Mouse (Mus musculus): ENCODE data around the gene Gal3st2. TPM values are rescaled to one million over a fixed set of nuclear protein-coding genes. Genes with fewer than 3 reads are reported as not detected.
"Not testable (repeated sequence)": the region's sequence is repeated elsewhere in the genome, so short reads cannot be mapped to it uniquely, and the experiment has no call there.

Gene Gal3st2
- polyA plus RNA-seq, 1 experiment = 0.06 TPM

DNA sequence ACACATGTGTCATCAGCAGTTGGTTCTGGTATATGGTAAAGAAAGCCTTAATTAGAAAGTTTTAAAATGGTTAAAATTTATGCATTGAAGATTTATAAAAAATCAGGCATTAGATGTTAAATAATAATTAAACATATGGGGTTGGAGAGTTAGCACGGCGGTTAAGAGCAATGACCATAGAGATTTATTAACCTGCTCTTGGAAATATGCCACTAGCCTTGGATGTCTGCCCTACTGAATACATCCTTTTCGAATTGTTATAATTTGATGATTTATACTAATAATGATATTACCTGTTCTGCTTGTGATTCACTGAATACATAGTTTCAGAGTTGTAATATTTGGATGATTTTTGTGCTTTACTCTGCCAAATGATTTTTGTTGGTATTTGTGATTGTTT is 3.1 kb upstream of the Gal3st2 start:
- no peak for DNase-seq (ENCODE audit: extremely low spot score in 1 of 2, low spot score in 1 of 2)

DNA sequence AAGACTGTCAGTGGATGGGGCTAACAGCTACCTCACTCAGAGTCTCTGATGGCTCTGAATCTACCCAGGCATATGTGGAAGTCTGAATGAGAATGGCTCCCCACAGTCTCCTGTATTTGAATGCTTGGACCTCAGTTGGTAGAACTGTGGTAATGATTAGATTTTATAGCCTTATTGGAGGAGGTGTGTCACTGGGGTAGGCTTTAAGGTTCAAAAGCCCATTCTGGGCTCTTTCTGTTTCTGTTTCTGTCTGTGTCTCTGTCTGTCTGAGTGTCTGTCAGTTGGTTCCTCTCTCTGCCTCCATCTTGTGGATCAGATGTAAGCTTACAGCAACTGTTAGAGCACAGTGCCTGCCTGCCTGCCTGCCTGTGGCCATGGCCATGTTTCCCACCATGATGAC is 1.5 kb upstream of the Gal3st2 start:
- no peak for DNase-seq (ENCODE audit: extremely low spot score in 1 of 2, low spot score in 1 of 2)

DNA sequence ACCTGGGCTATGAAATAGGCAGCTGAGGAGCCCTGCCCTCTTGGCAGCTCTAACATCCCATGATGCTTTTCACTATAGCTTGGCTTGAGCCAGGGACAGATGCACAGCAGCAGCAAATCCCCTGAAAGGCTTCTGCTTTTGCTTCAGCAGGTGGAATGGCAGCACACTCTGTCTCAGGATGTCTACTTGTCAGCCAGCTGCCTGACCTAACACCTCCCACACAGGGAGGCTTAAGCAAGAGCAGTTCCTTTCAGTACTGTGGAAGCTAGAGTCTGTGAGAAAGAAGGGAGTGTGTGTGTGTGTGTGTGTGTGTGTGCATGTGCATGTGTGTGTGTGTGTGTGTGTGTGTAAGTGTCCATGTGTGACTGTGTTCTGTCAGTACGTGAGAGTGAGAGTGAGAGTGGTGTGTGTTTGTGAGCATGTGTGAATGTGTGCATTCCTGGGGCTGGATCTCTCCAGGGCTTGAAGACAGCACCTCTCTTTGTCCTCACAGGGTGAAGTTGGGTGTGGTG is 10.5 kb downstream of the Gal3st2 start:
- DNase-seq (ENCODE audit: extremely low spot score in 1 of 2, low spot score in 1 of 2) = not testable (repeated sequence)

- DNase-seq (ENCODE audit: extremely low spot score in 1 of 2, low spot score in 1 of 2) = not testable (repeated sequence)
These were observed 13.3 kb downstream of the Gal3st2 start for GRCm38 (mm10) chr1:93874405-93874804.

DNA sequence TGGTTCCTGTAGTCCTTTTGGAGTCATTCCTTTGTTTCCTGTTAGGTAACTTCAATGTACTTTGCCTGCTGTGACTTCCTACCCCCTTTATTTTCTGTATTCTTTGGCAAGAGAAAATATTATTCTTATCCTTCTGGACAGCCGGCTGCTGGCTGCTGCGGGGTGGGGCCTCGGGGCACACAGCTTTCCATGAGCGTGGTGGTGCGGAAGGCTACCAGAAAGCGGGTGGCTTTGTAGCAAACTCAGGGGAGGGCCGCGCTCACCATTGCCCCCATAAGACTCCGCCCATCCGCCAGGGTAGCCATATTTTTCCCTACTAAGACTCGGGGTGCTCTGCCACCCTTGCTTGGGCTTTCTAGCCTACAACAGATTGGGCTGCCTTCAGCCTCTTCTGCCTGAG is 20.7 kb downstream of the Gal3st2 start:
- DNase-seq (ENCODE audit: extremely low spot score in 1 of 2, low spot score in 1 of 2) = not testable (repeated sequence)

- not testable (repeated sequence) for DNase-seq (ENCODE audit: extremely low spot score in 1 of 2, low spot score in 1 of 2)
These were observed 29.8 kb downstream of the Gal3st2 start for GRCm38 (mm10) chr1:93890936-93891335.

- DNase-seq (ENCODE audit: extremely low spot score in 1 of 2, low spot score in 1 of 2) = not testable (repeated sequence)
These were observed 36.3 kb downstream of the Gal3st2 start for GRCm38 (mm10) chr1:93897395-93897794.

- DNase-seq (ENCODE audit: extremely low spot score in 1 of 2, low spot score in 1 of 2) = not testable (repeated sequence)
These were observed 40.2 kb downstream of the Gal3st2 start for GRCm38 (mm10) chr1:93901291-93901690.

DNA sequence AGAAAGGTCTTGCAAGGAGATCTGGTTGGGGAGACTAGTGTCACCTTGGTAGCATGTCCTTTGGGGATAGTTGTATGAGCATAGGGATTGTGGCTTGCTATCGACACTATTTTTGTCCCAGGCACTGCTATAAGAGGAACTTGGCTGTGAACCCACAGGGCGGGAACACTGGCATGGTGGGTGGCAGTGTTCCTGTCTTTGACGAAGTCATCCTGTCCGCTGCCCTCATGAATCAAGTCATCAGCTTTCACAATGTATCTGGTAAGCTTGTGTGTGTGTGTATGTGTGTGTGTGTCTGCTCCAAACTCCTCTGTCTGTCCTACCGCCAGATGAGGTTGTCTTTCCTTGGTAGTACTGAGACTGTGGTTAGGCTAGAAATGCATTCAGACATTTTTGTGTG is 45.6 kb downstream of the Gal3st2 start:
- DNase-seq (ENCODE audit: extremely low spot score in 1 of 2, low spot score in 1 of 2) = not testable (repeated sequence)

GRCm38 (mm10) chr1:93908977-93909586 is 48.0 kb downstream of the Gal3st2 start:
- not testable (repeated sequence) for DNase-seq (ENCODE audit: extremely low spot score in 1 of 2, low spot score in 1 of 2)

- not testable (repeated sequence) for DNase-seq (ENCODE audit: extremely low spot score in 1 of 2, low spot score in 1 of 2)
These were observed 50.8 kb downstream of the Gal3st2 start for GRCm38 (mm10) chr1:93911877-93912276.

GRCm38 (mm10) chr1:93917160-93917559 is 56.1 kb downstream of the Gal3st2 start:
- not testable (repeated sequence) for DNase-seq (ENCODE audit: extremely low spot score in 1 of 2, low spot score in 1 of 2)

DNA sequence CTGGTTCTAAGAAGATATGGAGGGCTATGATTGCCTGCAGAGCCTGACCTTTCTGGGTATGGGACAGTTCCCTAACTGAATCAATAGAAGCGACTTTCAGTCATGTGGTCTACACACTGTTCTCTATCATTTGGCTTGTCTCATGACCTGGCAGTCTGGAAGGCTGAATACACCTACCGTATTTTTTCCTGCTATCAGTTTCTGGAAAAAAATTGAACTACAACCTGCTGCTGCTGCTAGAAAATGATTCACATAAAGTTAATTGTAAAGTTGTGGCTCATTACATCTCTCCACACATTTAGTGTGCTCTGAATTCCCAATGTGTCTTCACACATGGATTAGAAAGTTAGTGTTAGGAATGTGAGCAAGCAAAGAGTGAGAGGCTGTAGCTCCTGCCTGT is 56.9 kb downstream of the Gal3st2 start, which contains the start of gene Gal3st2b:
TSS of gene Gal3st2b (plus strand) at position 301 of the 400 bp plus-strand sequence.
- DNase-seq (ENCODE audit: extremely low spot score in 1 of 2, low spot score in 1 of 2) = not testable (repeated sequence)

- not testable (repeated sequence) for DNase-seq (ENCODE audit: extremely low spot score in 1 of 2, low spot score in 1 of 2)
These were observed 57.7 kb downstream of the Gal3st2 start for GRCm38 (mm10) chr1:93918775-93919174.

- not testable (repeated sequence) for DNase-seq (ENCODE audit: extremely low spot score in 1 of 2, low spot score in 1 of 2)
These were observed 58.2 kb downstream of the Gal3st2 start for GRCm38 (mm10) chr1:93919321-93919720.

GRCm38 (mm10) chr1:93922609-93923008 is 61.5 kb downstream of the Gal3st2 start:
- DNase-seq (ENCODE audit: extremely low spot score in 1 of 2, low spot score in 1 of 2) = not testable (repeated sequence)

DNA sequence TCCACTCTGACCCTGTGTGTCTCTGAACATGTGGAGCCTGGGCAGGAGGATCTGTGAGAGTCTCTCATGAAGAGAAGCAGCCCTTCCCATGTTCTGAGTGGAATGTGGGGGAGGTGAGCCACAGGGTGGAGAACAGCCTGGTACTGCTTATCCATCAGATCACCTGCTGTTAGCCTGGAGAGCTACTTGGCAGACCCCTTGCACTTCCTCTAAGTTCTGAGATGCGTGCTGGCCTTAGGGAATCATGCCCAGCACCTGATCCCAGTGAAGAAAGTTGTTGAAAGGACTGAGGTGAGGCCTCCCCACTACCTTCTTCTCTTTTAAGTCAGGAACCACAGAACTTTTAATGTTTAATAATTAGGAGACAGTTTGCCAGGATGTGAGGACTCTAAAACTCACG is 62.0 kb downstream of the Gal3st2 start:
- DNase-seq (ENCODE audit: extremely low spot score in 1 of 2, low spot score in 1 of 2) = not testable (repeated sequence)

Other genes starting within 250 kb of the Gal3st2 start
- gene Stk25, start 202.6 kb upstream of the Gal3st2 start, polyA plus RNA-seq (2012; rRNA removed) = 359 and 411 TPM in 2 replicates
- 48.4 and 53.9 TPM in 2 replicates for gene Bok, start 175.6 kb upstream of the Gal3st2 start, polyA plus RNA-seq (2012; rRNA removed)
- 49.9 and 50.6 TPM in 2 replicates for gene Atg4b, start 109.8 kb upstream of the Gal3st2 start, polyA plus RNA-seq (2012; rRNA removed)
- gene Thap4, start 106.4 kb upstream of the Gal3st2 start, polyA plus RNA-seq (2012; rRNA removed) = 34.8 and 38.4 TPM in 2 replicates
- 95.9 and 97.4 TPM in 2 replicates for gene Dtymk, start 59.4 kb upstream of the Gal3st2 start, polyA plus RNA-seq (2012; rRNA removed)
- 8.1 and 8.4 TPM in 2 replicates for gene Ing5, start 57.3 kb upstream of the Gal3st2 start, polyA plus RNA-seq (2012; rRNA removed)
- 17.3 and 17.6 TPM in 2 replicates for gene D2hgdh, start 36.4 kb upstream of the Gal3st2 start, polyA plus RNA-seq (2012; rRNA removed)
- gene Gal3st2b, start 57.0 kb downstream of the Gal3st2 start, polyA plus RNA-seq (2012; rRNA removed) = 0.10 TPM in 1 of 2 replicates, not detected in the other
- gene Gal3st2c, start 129.2 kb downstream of the Gal3st2 start, polyA plus RNA-seq (2012; rRNA removed) = 0.02 TPM in 1 of 2 replicates, not detected in the other
- gene Neu4, start 159.1 kb downstream of the Gal3st2 start, polyA plus RNA-seq (2012; rRNA removed) = 8.0 and 8.2 TPM in 2 replicates
- 0.12 and 0.13 TPM in 2 replicates for gene Pdcd1, start 191.2 kb downstream of the Gal3st2 start, polyA plus RNA-seq (2012; rRNA removed)

All from frontal cortex, adult 2 months (tissue).